Mouse (Mus musculus): Measurements from ENCODE around the gene Gm9758. TPM values are rescaled to one million over a fixed set of nuclear protein-coding genes. Genes with fewer than 3 reads are reported as not detected.
"Not testable (repeated sequence)": the region's sequence is repeated elsewhere in the genome, so short reads cannot be mapped to it uniquely, and the experiment has no call there.

Gm9758 gene
- polyA plus RNA-seq (2012; rRNA removed): not detected in 2 replicates

- DNase-seq (ENCODE audit: low spot score): not testable (repeated sequence)
Measured at GRCm38 (mm10) chr5:14914799-14915198, at the start of gene Gm9758. Gm9758 (minus strand) TSS chr5:14914899.

GRCm38 (mm10) chr5:14963821-14964220 is 49.1 kb upstream of the Gm9758 start:
- not testable (repeated sequence) for DNase-seq (ENCODE audit: low spot score)

- not testable (repeated sequence) for DNase-seq (ENCODE audit: low spot score)
Measured at GRCm38 (mm10) chr5:14961502-14961901, 46.8 kb upstream of the Gm9758 start.

- not testable (repeated sequence) for DNase-seq (ENCODE audit: low spot score)
Measured at GRCm38 (mm10) chr5:14955928-14956706, 41.4 kb upstream of the Gm9758 start.

GRCm38 (mm10) chr5:14953587-14953986 is 38.9 kb upstream of the Gm9758 start:
- DNase-seq (ENCODE audit: low spot score): not testable (repeated sequence)

GRCm38 (mm10) chr5:14952749-14953148 is 38.0 kb upstream of the Gm9758 start:
- DNase-seq (ENCODE audit: low spot score): not testable (repeated sequence)

- not testable (repeated sequence) for DNase-seq (ENCODE audit: low spot score)
Measured at GRCm38 (mm10) chr5:14951822-14952221, 37.1 kb upstream of the Gm9758 start.

GRCm38 (mm10) chr5:14947482-14948198 is 32.9 kb upstream of the Gm9758 start:
- DNase-seq (ENCODE audit: low spot score): not testable (repeated sequence)

- DNase-seq (ENCODE audit: low spot score): not testable (repeated sequence)
Measured at GRCm38 (mm10) chr5:14945524-14945923, 30.8 kb upstream of the Gm9758 start.

GRCm38 (mm10) chr5:14941043-14941442 is 26.3 kb upstream of the Gm9758 start:
- DNase-seq (ENCODE audit: low spot score): not testable (repeated sequence)

GRCm38 (mm10) chr5:14938329-14938728 is 23.6 kb upstream of the Gm9758 start, which contains the start of gene Speer4e:
Speer4e (minus strand) TSS chr5:14938429.
- not testable (repeated sequence) for DNase-seq (ENCODE audit: low spot score)

- DNase-seq (ENCODE audit: low spot score): not testable (repeated sequence)
Measured at GRCm38 (mm10) chr5:14933721-14934120, 19.0 kb upstream of the Gm9758 start.

- DNase-seq (ENCODE audit: low spot score): not testable (repeated sequence)
Measured at GRCm38 (mm10) chr5:14927047-14927446, 12.3 kb upstream of the Gm9758 start.

- DNase-seq (ENCODE audit: low spot score): not testable (repeated sequence)
Measured at GRCm38 (mm10) chr5:14914361-14914760, 338 bp downstream of the Gm9758 start.

- not testable (repeated sequence) for DNase-seq (ENCODE audit: low spot score)
Measured at GRCm38 (mm10) chr5:14903539-14903938, 11.2 kb downstream of the Gm9758 start.

- DNase-seq (ENCODE audit: low spot score): no peak
Measured at GRCm38 (mm10) chr5:14892242-14892641, 22.5 kb downstream of the Gm9758 start.

GRCm38 (mm10) chr5:14885291-14885690 is 29.4 kb downstream of the Gm9758 start:
- not testable (repeated sequence) for DNase-seq (ENCODE audit: low spot score)

Other genes with a start within 250 kb of the Gm9758 start
- gene Speer4e, start 23.5 kb upstream of the Gm9758 start, polyA plus RNA-seq (2012; rRNA removed): not detected in 2 replicates
- gene Gm10354, start 64.0 kb upstream of the Gm9758 start, polyA plus RNA-seq (2012; rRNA removed): not detected in 2 replicates
- not detected in 2 replicates for gene Gm17019, start 118.1 kb upstream of the Gm9758 start, polyA plus RNA-seq (2012; rRNA removed)

Measured in urinary bladder, adult 2 months (tissue).